Mouse (Mus musculus) cerebellum, adult (tissue): Measurements from ENCODE around the gene Itga1.

ENCODE experiments used
- ATAC-seq: cut with Nextera tagmentation; 2 replicates; pipeline ENCODE4 v1.9.2; 2017; ENCODE audit warnings: mild to moderate bottlenecking, moderate library complexity, mixed read lengths; ENCODE audit not compliant: insufficient number of reproducible peaks, low FRiP score, low TSS enrichment

The Itga1 gene

GRCm38 (mm10) chr13:115002155-115002554 is 99.6 kb downstream of the Itga1 start:
- no peak for ATAC-seq

- ATAC-seq, result no peak
These were observed 102.2 kb downstream of the Itga1 start for GRCm38 (mm10) chr13:114999582-114999981.

GRCm38 (mm10) chr13:114998100-114998499 is 103.7 kb downstream of the Itga1 start:
- no peak for ATAC-seq

- ATAC-seq, result no peak
These were observed 109.3 kb downstream of the Itga1 start for GRCm38 (mm10) chr13:114992260-114993014.

GRCm38 (mm10) chr13:114987668-114988067 is 114.1 kb downstream of the Itga1 start:
- ATAC-seq, result no peak

GRCm38 (mm10) chr13:114987161-114987560 is 114.6 kb downstream of the Itga1 start:
- no peak for ATAC-seq

- no peak for ATAC-seq
These were observed 117.1 kb downstream of the Itga1 start for GRCm38 (mm10) chr13:114984658-114985057.

- no peak for ATAC-seq
These were observed 118.6 kb downstream of the Itga1 start for GRCm38 (mm10) chr13:114983116-114983515.

- ATAC-seq, result no peak
These were observed 120.8 kb downstream of the Itga1 start for GRCm38 (mm10) chr13:114980831-114981419.

- no peak for ATAC-seq
These were observed 127.2 kb downstream of the Itga1 start for GRCm38 (mm10) chr13:114974484-114975042.

GRCm38 (mm10) chr13:114971905-114972304 is 129.9 kb downstream of the Itga1 start:
- no peak for ATAC-seq

- peak; percentile 97 for ATAC-seq
These were observed 137.5 kb downstream of the Itga1 start for GRCm38 (mm10) chr13:114964233-114964632.

- ATAC-seq, result no peak
These were observed 147.2 kb downstream of the Itga1 start for GRCm38 (mm10) chr13:114954516-114954915.

- no peak for ATAC-seq
These were observed 168.2 kb downstream of the Itga1 start for GRCm38 (mm10) chr13:114933541-114933940.

- peak; percentile 54; the same call in 1 of the 2 replicates for ATAC-seq
These were observed 169.9 kb downstream of the Itga1 start, which contains the start of gene Itga2 for GRCm38 (mm10) chr13:114931775-114932294. Itga2 (minus strand) TSS chr13:114932100.

GRCm38 (mm10) chr13:114930996-114931649 is 170.6 kb downstream of the Itga1 start:
- no peak for ATAC-seq

GRCm38 (mm10) chr13:114924785-114925184 is 177.0 kb downstream of the Itga1 start:
- no peak for ATAC-seq

- no peak for ATAC-seq
These were observed 178.4 kb downstream of the Itga1 start for GRCm38 (mm10) chr13:114923331-114923730.

GRCm38 (mm10) chr13:114915767-114916166 is 186.0 kb downstream of the Itga1 start:
- no peak for ATAC-seq

- no peak for ATAC-seq
These were observed 186.8 kb downstream of the Itga1 start for GRCm38 (mm10) chr13:114914963-114915362.

- no peak for ATAC-seq
These were observed 187.2 kb downstream of the Itga1 start for GRCm38 (mm10) chr13:114914559-114914958.
